Mouse (Mus musculus) cerebellum, adult 2 months (tissue): ENCODE results near the gene Tmem218.

Source experiments
- CTCF ChIP-seq: fragments of 200-500 bp; IDR thresholded peaks from 2 replicates; pipeline ENCODE4 v1.5.1; 2011; ENCODE audit warnings: low read depth, mild to moderate bottlenecking, control low read depth, low read length, moderate library complexity, borderline replicate concordance; ENCODE audit not compliant: insufficient read depth
- POLR2A ChIP-seq: fragments of 200-500 bp; IDR thresholded peaks from 2 replicates; pipeline ENCODE4 v1.6.1; 2011; ENCODE audit warnings: low read length, control low read depth, borderline replicate concordance; ENCODE audit not compliant: insufficient read depth

GRCm38 (mm10) chr9:37188024-37188423 lies 20.0 kb upstream of the Tmem218 start:
- TF ChIP-seq POLR2A (no peak), CTCF (no peak)
